Mouse (Mus musculus): ENCODE results near the gene Thsd7a. TPM values are rescaled to one million over a fixed set of nuclear protein-coding genes. Genes with fewer than 3 reads are reported as not detected.
A peak's percentile ranks its signal among the peaks of the same experiment; 100 is the strongest.

Thsd7a gene
- polyA plus RNA-seq, 1 experiment from 2014 or later, result 44.6 TPM

DNA sequence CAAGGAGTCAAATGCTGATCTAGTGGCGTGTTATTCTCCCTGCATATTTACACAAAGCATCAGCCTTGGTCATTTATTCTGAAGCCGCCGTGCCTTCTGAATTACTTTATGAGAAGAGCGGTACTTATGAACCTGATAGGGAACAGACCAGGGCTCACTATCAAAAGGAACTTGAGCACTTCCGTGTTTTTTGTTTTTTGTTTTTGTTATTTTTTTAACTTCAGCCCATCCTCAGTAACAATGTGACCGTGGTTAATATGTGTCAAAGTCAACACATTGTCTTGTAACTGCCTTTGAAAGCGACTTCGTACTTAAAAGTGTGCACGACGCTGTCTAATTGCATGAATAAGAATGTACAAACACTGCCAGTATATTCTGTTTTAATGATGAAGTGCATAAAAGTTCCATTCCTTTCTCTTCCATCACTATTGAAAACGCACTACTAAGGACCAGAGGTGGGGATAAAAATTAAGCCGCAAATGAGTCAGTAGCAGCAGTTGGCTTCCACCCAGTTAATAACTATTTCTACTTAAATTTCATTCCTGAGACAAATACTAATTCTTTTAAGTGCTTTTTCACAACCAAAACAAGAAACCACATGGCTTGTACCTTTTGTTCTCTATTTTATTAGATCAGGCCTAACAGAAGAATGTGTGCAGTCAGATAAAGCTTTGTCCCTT is 461 bp upstream of the Thsd7a start:
- Histone ChIP-seq H3K27ac (peak overlapping the region; percentile 97), H3K9me3 (no peaks in the 10 kb centered on the region), H3K9ac (peak overlapping the region; percentile 93), H3K4me3 (peak overlapping the region; percentile 77), H3K4me2 (peak overlapping the region; percentile 60), H3K4me1 (peaks cover 18% of the 10 kb centered on the region), H3K27me3 (replicated peaks) (no peaks in the 10 kb centered on the region), H3K36me3 (replicated peaks) (no peaks in the 10 kb centered on the region)
- WGBS, result 4% methylated on average over 12 of the region's 12 CpGs
- ATAC-seq (replicated peaks), result no peak

DNA sequence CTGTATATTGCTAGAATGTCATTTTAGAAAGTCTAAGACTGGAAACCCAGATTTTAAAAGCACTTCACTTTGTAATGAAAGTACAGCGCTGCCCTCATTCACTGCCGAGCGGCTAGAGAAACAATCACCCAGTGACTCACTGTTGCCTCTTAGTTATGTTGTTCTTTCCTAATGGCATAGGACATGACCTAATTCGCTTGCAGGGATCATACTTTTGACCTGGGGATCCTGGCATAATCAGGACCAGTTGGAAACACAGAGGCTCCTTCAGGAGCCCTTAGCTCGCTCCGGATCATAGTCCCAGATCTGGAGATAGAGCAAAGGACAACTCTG is 790 bp downstream of the Thsd7a start:
- Histone ChIP-seq H3K27me3 (replicated peaks) (no peaks in the 10 kb centered on the region), H3K9ac (peak overlapping the region; percentile 93), H3K4me1 (peaks cover 18% of the 10 kb centered on the region), H3K9me3 (no peaks in the 10 kb centered on the region), H3K27ac (peak overlapping the region; percentile 97), H3K4me2 (peak overlapping the region; percentile 60), H3K36me3 (replicated peaks) (no peaks in the 10 kb centered on the region), H3K4me3 (peak overlapping the region; percentile 77)
- under 1% methylated on average over 6 of the region's 6 CpGs for WGBS
- ATAC-seq (replicated peaks), result peak; percentile 31

DNA sequence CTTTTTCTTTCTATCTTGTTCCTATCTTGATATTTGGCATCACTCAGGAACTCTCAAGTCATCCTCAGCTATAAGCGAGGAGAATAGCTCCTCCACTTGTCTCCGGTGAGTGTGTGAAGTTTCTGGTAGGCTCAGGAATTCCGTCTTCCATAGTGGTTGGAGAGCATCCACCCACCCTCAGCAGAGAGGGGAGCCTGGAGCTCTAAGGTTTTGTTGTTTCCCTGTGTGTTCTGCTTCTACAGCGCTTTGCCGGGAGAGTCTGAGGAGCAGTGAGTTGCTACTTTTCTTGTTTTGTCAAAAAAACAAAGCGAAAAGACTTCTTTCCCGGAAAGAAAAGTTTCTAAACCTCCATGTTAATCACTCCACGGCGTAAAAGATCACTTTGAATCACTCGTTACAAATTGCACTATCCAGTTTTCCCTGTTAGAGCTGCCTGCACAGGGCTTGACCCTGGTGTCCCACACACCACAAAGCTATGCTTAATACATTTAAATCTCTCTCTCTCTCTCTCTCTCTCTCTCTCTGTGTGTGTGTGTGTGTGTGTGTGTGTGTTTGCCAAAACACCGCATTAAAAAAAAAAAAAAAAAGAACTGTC is 1.3 kb downstream of the Thsd7a start:
- Histone ChIP-seq H3K27ac (peak overlapping the region; percentile 97), H3K27me3 (replicated peaks) (no peaks in the 10 kb centered on the region), H3K9ac (peak overlapping the region; percentile 93), H3K9me3 (no peaks in the 10 kb centered on the region), H3K36me3 (replicated peaks) (no peaks in the 10 kb centered on the region), H3K4me3 (peak overlapping the region; percentile 77), H3K4me1 (peaks cover 18% of the 10 kb centered on the region), H3K4me2 (peak overlapping the region; percentile 60)
- WGBS, result 1% methylated on average over 11 of the region's 11 CpGs
- peak; percentile 25; the same call in 1 of the 2 replicates for ATAC-seq (replicated peaks)

DNA sequence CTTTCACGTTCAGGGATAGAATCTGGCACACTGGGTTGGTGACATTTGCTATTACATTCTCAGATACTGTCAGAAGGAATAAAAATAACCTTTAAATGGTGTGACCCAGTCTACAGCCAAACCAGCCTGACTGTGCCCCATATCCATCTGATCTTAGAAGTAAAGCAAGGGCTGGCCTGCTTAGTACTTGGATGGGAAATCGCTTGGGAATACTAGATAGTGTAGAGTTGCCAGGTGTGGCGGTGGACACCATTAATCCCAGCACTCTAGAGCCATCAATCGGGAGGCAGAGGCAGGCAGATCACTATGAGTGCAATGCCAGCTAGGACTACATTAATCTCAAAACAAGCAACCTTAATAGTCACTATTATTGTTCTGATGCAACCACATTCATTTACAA is 6.4 kb downstream of the Thsd7a start:
- H3K4me3 ChIP-seq, result no peak overlapping the region
- ATAC-seq (replicated peaks), result no peak
- no peaks in the 10 kb centered on the region for H3K27me3 ChIP-seq (replicated peaks)
- no peaks in the 10 kb centered on the region for H3K9me3 ChIP-seq
- peaks cover 3% of the 10 kb centered on the region; the same call in 1 of the 2 replicates for H3K4me1 ChIP-seq
- H3K36me3 ChIP-seq (replicated peaks), result no peaks in the 10 kb centered on the region
- 94% methylated on average over 4 of the region's 4 CpGs for WGBS
- H3K27ac ChIP-seq, result no peak overlapping the region
- H3K4me2 ChIP-seq, result no peak overlapping the region
- H3K9ac ChIP-seq, result no peak overlapping the region

DNA sequence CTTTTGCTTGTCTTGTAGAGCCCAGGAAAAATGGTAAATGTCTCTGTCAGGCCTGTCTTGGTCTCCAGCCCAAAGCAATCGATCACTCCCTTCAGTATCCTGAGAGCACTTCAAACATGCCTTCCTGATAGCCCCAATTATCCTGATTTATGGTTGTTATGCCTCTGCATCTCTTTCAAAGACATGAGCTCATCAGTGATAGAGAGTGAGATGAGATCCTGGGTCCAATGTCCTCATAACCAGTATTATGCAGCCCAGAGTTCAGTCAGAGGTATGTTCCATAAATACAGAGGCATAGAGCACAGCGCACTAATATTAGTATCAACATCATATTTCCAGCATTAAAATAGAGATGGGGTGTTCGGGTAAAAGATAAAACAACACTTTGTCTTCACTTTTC is 15.3 kb downstream of the Thsd7a start:
- Histone ChIP-seq H3K4me3 (no peak overlapping the region), H3K9me3 (no peaks in the 10 kb centered on the region), H3K36me3 (replicated peaks) (0 out of 2 replicates have a peak, but pooled peaks cover 4% of the 10 kb centered on the region), H3K4me1 (no peaks in the 10 kb centered on the region), H3K9ac (no peak overlapping the region), H3K4me2 (no peak overlapping the region), H3K27ac (no peak overlapping the region), H3K27me3 (replicated peaks) (no peaks in the 10 kb centered on the region)
- WGBS, result 93% methylated on average over 3 of the region's 3 CpGs
- no peak; the same call in 1 of the 2 replicates for ATAC-seq (replicated peaks)

DNA sequence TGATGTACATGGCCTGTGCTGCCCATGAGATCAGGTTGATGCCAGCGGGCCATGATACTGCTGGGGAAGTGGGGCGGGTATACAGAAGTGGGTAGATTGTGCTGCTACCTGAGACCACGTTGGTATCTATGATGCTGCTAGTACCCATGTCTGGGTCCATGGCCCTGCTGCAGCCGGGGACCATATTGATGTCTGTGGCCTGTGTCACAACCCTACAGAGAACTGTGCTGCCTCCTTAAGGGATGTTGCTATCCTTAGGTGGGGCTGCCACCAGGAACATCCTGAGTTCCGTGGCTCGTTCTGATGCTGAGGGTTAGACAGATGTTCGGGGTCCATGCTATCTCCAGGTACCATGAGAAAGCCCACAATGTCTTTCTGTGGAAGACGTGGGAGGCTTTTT is 33.1 kb downstream of the Thsd7a start:
- ATAC-seq (replicated peaks), result no peak
- no peak overlapping the region for H3K27ac ChIP-seq
- no peaks in the 10 kb centered on the region for H3K27me3 ChIP-seq (replicated peaks)
- H3K4me1 ChIP-seq, result 0 out of 2 replicates have a peak, but pooled peaks cover 3% of the 10 kb centered on the region
- no peak overlapping the region for H3K9ac ChIP-seq
- 0 out of 2 replicates have a peak, but pooled peaks cover 3% of the 10 kb centered on the region for H3K9me3 ChIP-seq
- no peaks in the 10 kb centered on the region for H3K36me3 ChIP-seq (replicated peaks)
- H3K4me3 ChIP-seq, result no peak overlapping the region
- no peak overlapping the region for H3K4me2 ChIP-seq
- WGBS, result 95% methylated on average over 8 of the region's 8 CpGs

DNA sequence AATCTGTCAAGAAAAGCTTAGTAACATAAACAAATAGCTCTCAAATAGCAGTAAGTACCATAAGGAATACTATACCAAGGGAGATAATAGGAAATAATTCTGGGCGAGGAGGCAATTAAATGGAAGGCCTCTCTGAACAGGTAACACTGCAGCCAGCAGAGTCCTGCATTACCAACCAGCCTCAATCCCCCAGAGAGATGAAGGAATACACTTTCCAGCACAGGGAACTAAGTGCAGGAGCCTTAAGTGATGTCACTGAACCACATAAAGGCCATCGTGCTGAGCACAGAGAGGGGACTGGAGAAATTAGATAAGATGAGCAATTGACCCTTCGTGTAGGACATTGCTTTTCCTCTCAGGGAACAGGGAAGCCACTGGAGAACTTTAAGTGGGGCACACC is 36.6 kb downstream of the Thsd7a start:
- Histone ChIP-seq H3K27ac (0 out of 2 replicates have a peak overlapping the region, but pooled peaks have one; percentile 34), H3K4me1 (0 out of 2 replicates have a peak, but pooled peaks cover 3% of the 10 kb centered on the region), H3K36me3 (replicated peaks) (no peaks in the 10 kb centered on the region), H3K9me3 (no peaks in the 10 kb centered on the region), H3K4me2 (no peak overlapping the region), H3K27me3 (replicated peaks) (no peaks in the 10 kb centered on the region), H3K4me3 (no peak overlapping the region), H3K9ac (no peak overlapping the region)
- WGBS, result 65% methylated on average over 3 of the region's 3 CpGs
- ATAC-seq (replicated peaks), result peak; percentile 45; the same call in 1 of the 2 replicates

DNA sequence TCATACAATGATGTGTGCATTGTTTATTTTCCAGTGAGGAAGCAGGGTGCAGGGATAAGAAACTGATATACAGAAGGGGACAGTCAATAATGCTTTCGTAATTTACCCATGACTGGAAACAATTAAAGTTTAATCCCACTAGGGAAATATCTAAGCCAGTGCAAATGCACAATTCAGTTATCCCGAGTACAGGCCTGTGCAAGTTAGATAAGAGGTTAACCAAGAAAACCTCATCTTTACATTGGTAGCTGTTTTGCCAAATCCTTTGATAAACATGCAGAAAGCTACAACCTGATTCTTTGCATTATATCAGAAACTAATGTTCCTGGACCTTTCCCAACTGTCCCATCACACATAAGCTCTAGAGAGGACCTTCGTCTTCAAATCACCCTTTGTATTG is 46.3 kb downstream of the Thsd7a start:
- Histone ChIP-seq H3K27ac (no peak overlapping the region), H3K4me3 (no peak overlapping the region), H3K36me3 (replicated peaks) (no peaks in the 10 kb centered on the region), H3K4me2 (no peak overlapping the region), H3K9ac (no peak overlapping the region), H3K9me3 (no peaks in the 10 kb centered on the region), H3K4me1 (no peaks in the 10 kb centered on the region; the same call in 1 of the 2 replicates), H3K27me3 (replicated peaks) (no peaks in the 10 kb centered on the region)
- 47% methylated on average over 3 of the region's 3 CpGs for WGBS
- ATAC-seq (replicated peaks), result 0 out of 2 replicates have a peak, but pooled peaks have one; percentile 17

DNA sequence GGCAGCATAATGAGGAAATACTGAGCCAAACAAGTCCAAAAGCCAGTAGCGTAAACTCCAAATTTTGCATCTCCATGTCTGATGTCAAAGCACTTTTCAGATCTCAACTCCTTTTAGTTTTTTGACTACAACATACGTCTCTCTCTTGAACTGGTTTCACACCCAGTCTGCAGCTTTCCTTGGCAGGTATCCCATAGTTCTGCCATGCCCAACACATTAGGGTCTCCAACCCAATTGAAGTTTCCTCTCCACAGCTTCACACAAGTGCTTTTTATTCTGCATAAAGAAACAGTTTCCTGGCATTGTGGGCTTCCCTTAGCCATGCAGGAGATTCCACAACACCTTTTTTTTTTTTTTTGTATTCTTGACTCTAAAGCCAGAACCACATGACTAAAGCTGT is 50.1 kb downstream of the Thsd7a start:
- H3K9me3 ChIP-seq, result no peaks in the 10 kb centered on the region
- no peak for ATAC-seq (replicated peaks)
- H3K4me3 ChIP-seq, result no peak overlapping the region
- no peak overlapping the region for H3K4me2 ChIP-seq
- 80% methylated on average over 2 of the region's 2 CpGs for WGBS
- H3K36me3 ChIP-seq (replicated peaks), result no peaks in the 10 kb centered on the region
- H3K4me1 ChIP-seq, result no peaks in the 10 kb centered on the region; the same call in 1 of the 2 replicates
- H3K27ac ChIP-seq, result no peak overlapping the region
- H3K27me3 ChIP-seq (replicated peaks), result no peaks in the 10 kb centered on the region
- H3K9ac ChIP-seq, result no peak overlapping the region

DNA sequence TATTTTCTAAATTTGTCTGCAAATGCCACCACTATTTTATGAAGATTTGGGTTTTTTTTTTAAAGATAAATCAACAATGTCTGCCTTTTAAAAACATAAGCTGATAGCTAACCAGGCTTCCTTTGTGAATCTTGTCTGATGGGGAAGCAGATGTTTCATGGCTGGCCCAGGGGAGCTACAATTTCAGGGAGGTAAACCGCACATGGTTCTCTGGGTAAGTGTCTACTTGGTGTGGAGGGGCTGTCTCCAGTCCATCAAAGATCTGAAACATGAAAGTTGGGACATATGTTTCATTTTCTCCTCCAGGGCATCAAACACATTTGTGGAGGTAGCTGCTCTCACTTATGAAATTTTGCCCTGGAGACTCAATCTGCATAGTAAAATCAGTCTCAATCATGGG is 55.5 kb downstream of the Thsd7a start:
- no peaks in the 10 kb centered on the region for H3K27me3 ChIP-seq (replicated peaks)
- 41% methylated on average over 1 of the region's 1 CpGs for WGBS
- no peak for ATAC-seq (replicated peaks)
- H3K4me3 ChIP-seq, result no peak overlapping the region
- no peaks in the 10 kb centered on the region for H3K4me1 ChIP-seq
- H3K36me3 ChIP-seq (replicated peaks), result no peaks in the 10 kb centered on the region
- no peaks in the 10 kb centered on the region for H3K9me3 ChIP-seq
- no peak overlapping the region for H3K9ac ChIP-seq
- H3K4me2 ChIP-seq, result no peak overlapping the region
- H3K27ac ChIP-seq, result no peak overlapping the region

DNA sequence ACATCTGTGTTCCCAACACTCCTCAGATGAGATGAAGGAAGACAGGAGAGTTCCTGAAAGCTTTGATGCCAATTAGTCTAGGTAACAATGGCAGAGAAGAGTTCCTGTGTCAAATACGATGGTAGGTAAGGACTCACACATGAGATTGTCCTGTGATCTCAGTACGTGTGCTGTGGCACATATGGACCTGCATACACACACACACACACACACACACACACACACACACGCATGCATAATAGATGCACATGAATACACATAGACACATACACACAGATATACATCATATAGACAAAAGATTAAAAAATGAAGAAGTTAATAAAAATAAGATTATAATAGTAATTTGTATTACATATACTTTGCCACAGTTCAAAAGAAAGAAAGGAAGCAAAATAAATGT is 56.0 kb downstream of the Thsd7a start:
- Histone ChIP-seq H3K4me1 (no peaks in the 10 kb centered on the region), H3K36me3 (replicated peaks) (no peaks in the 10 kb centered on the region), H3K9me3 (no peaks in the 10 kb centered on the region), H3K27me3 (replicated peaks) (no peaks in the 10 kb centered on the region), H3K27ac (no peak overlapping the region), H3K9ac (no peak overlapping the region), H3K4me2 (no peak overlapping the region), H3K4me3 (no peak overlapping the region)
- WGBS, result 74% methylated on average over 3 of the region's 3 CpGs
- no peak for ATAC-seq (replicated peaks)

DNA sequence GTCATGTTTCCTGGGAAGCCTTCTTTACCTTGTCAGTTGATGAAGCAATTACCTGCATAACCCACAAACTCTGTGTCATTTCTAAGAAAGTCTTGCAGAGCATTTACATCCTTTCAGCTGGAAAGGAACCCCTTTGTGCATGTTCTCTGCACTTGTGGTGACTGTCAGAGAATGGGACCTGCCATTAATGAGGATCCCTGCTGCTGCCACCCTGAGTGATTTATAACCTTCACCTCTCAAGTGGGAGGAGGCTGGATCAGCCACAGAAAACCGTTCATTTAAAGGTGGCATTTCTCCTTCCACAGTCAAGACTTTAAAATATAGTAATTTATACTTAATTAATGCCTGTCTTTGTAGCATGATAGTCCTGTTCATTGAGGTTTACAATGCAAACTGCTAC is 99.6 kb downstream of the Thsd7a start:
- Histone ChIP-seq H3K9me3 (no peaks in the 10 kb centered on the region), H3K36me3 (replicated peaks) (no peaks in the 10 kb centered on the region), H3K27ac (no peak overlapping the region), H3K27me3 (replicated peaks) (no peaks in the 10 kb centered on the region), H3K4me3 (no peak overlapping the region), H3K4me2 (no peak overlapping the region), H3K4me1 (0 out of 2 replicates have a peak, but pooled peaks cover 4% of the 10 kb centered on the region), H3K9ac (no peak overlapping the region)
- ATAC-seq (replicated peaks), result no peak
- WGBS, result 28% methylated on average over 1 of the region's 1 CpGs
